Mouse (Mus musculus): ENCODE measurements around the gene Dnah2. TPM values are rescaled to one million over a fixed set of nuclear protein-coding genes. Genes with fewer than 3 reads are reported as not detected.
A peak's percentile ranks its signal among the peaks of the same experiment; 100 is the strongest.

Gene Dnah2
- polyA plus RNA-seq, 1 experiment, result 1.4 TPM

GRCm38 (mm10) chr11:69415668-69416451 lies 133.1 kb downstream of the Dnah2 start:
- peak overlapping the region; percentile 94 for H3K27ac ChIP-seq (ENCODE audit: control insufficient read depth, insufficient read depth, low read depth, low read length, poor library complexity)
- peak overlapping the region; percentile 67 for H3K4me3 ChIP-seq (replicated peaks; ENCODE audit: control insufficient read depth, low read depth, low read length)
- no peak; the same call in 1 of the 2 replicates for TF ChIP-seq POLR2A (IDR thresholded peaks at IDR 0.05; ENCODE audit: borderline replicate concordance, control insufficient read depth, low read depth, low read length)
- TF ChIP-seq CTCF (IDR thresholded peaks at IDR 0.05; ENCODE audit: control insufficient read depth, insufficient read depth, low read length), result no peak
- H3K4me1 ChIP-seq (ENCODE audit: control insufficient read depth, insufficient read depth, low read length), result peaks cover 7% of the 10 kb centered on the region; the same call in 1 of the 2 replicates
- WGBS, result 3% methylated on average over 17 of the region's 25 CpGs

- H3K4me1 ChIP-seq (ENCODE audit: control insufficient read depth, insufficient read depth, low read length), result peaks cover 7% of the 10 kb centered on the region; the same call in 1 of the 2 replicates
- peak overlapping the region; percentile 67 for H3K4me3 ChIP-seq (replicated peaks; ENCODE audit: control insufficient read depth, low read depth, low read length)
- WGBS, result 6% methylated on average over 3 of the region's 3 CpGs
- peak overlapping the region; percentile 94 for H3K27ac ChIP-seq (ENCODE audit: control insufficient read depth, insufficient read depth, low read depth, low read length, poor library complexity)
- TF ChIP-seq CTCF (IDR thresholded peaks at IDR 0.05; ENCODE audit: control insufficient read depth, insufficient read depth, low read length), result peak; percentile 11; the same call in 1 of the 2 replicates
- no peak for TF ChIP-seq POLR2A (IDR thresholded peaks at IDR 0.05; ENCODE audit: borderline replicate concordance, control insufficient read depth, low read depth, low read length)
Measured at GRCm38 (mm10) chr11:69415327-69415667, 133.6 kb downstream of the Dnah2 start.

- 37% methylated on average over 4 of the region's 4 CpGs for WGBS
- no peak for TF ChIP-seq CTCF (IDR thresholded peaks at IDR 0.05; ENCODE audit: control insufficient read depth, insufficient read depth, low read length)
- TF ChIP-seq POLR2A (IDR thresholded peaks at IDR 0.05; ENCODE audit: borderline replicate concordance, control insufficient read depth, low read depth, low read length), result no peak
- peak overlapping the region; percentile 94 for H3K27ac ChIP-seq (ENCODE audit: control insufficient read depth, insufficient read depth, low read depth, low read length, poor library complexity)
- H3K4me3 ChIP-seq (replicated peaks; ENCODE audit: control insufficient read depth, low read depth, low read length), result peak overlapping the region; percentile 67
- peaks cover 7% of the 10 kb centered on the region; the same call in 1 of the 2 replicates for H3K4me1 ChIP-seq (ENCODE audit: control insufficient read depth, insufficient read depth, low read length)
Measured at GRCm38 (mm10) chr11:69414421-69415326, 134.2 kb downstream of the Dnah2 start.

GRCm38 (mm10) chr11:69413221-69414181 lies 135.4 kb downstream of the Dnah2 start, which contains the start of gene Kdm6b:
Gene Kdm6b, minus strand, starts transcription at chr11:69413675.
- Histone ChIP-seq H3K4me1 (ENCODE audit: control insufficient read depth, insufficient read depth, low read length) (peaks cover 7% of the 10 kb centered on the region; the same call in 1 of the 2 replicates), H3K4me3 (replicated peaks; ENCODE audit: control insufficient read depth, low read depth, low read length) (peak within 1 kb of the TSS; percentile 59), H3K27ac (ENCODE audit: control insufficient read depth, insufficient read depth, low read depth, low read length, poor library complexity) (peak within 1 kb of the TSS; percentile 94)
- 29% methylated on average over 12 of the region's 12 CpGs for WGBS
- TF ChIP-seq CTCF (IDR thresholded peaks at IDR 0.05; ENCODE audit: control insufficient read depth, insufficient read depth, low read length) (no peak), POLR2A (IDR thresholded peaks at IDR 0.05; ENCODE audit: borderline replicate concordance, control insufficient read depth, low read depth, low read length) (no peak)

GRCm38 (mm10) chr11:69412548-69412947 lies 136.4 kb downstream of the Dnah2 start:
- TF ChIP-seq CTCF (IDR thresholded peaks at IDR 0.05; ENCODE audit: control insufficient read depth, insufficient read depth, low read length), result no peak
- peak overlapping the region; percentile 3 for H3K4me3 ChIP-seq (replicated peaks; ENCODE audit: control insufficient read depth, low read depth, low read length)
- H3K27ac ChIP-seq (ENCODE audit: control insufficient read depth, insufficient read depth, low read depth, low read length, poor library complexity), result no peak overlapping the region
- H3K4me1 ChIP-seq (ENCODE audit: control insufficient read depth, insufficient read depth, low read length), result peaks cover 7% of the 10 kb centered on the region; the same call in 1 of the 2 replicates
- 79% methylated on average over 7 of the region's 7 CpGs for WGBS

DNA sequence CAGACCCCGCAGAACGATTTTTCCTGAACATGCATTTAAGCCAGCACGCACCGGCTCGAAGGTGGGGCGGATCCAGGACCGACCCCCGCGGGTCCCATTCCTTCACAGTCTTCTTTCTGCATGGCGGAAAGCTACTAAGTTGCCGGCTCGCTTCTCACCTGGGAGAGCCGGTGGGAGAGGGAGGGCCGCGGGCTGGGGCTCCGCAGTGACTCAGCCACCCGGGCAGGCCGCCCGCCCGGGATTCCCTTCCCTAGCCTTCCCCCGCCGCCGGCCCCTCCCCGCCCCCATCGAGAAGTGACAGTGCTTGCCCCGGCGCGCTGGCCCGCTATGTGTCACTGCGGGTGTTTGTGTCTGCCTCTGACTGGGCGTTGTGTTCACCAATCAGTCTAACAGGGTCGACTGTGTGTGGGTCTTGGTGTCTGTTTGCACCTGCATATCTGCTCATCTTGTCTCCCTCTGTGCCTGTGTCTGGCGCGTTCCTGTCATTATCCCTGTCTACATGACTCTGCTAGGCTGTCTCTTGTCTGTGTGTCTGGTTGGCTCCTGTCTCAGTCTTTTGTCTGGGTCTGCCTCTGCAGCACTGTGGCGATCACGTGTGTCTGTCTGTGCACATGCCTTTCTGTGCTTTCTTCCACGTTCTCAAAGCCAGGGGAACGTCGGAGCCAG lies 137.2 kb downstream of the Dnah2 start:
- peak overlapping the region; percentile 96 for H3K27ac ChIP-seq (ENCODE audit: control insufficient read depth, insufficient read depth, low read depth, low read length, poor library complexity)
- peak overlapping the region; percentile 98 for H3K4me3 ChIP-seq (replicated peaks; ENCODE audit: control insufficient read depth, low read depth, low read length)
- H3K4me1 ChIP-seq (ENCODE audit: control insufficient read depth, insufficient read depth, low read length), result peaks cover 5% of the 10 kb centered on the region; the same call in 1 of the 2 replicates
- WGBS, result 3% methylated on average over 39 of the region's 39 CpGs
- no peak for TF ChIP-seq POLR2A (IDR thresholded peaks at IDR 0.05; ENCODE audit: borderline replicate concordance, control insufficient read depth, low read depth, low read length)
- no peak for TF ChIP-seq CTCF (IDR thresholded peaks at IDR 0.05; ENCODE audit: control insufficient read depth, insufficient read depth, low read length)

DNA sequence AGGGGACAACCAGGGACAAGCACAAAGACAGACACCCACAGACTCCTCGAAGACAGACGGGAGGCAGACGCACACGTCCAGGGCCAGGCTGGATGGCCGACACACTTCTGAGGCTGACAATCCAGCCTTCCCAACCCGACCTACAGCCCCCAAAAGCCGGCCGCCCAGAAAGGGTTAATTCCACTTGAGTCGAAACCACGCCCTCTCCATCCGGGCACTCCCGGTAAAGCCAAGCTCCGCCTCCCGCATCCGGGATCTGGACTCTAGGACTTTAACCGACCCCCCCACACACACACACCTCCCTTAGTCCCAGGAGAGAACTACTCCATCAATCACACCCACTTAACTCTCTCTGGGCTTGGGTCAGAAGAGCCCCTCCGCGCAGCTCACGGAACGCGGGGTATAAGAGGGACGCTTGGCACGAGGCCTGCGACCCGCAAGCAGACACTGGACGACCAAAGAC lies 137.8 kb downstream of the Dnah2 start:
- Histone ChIP-seq H3K4me3 (replicated peaks; ENCODE audit: control insufficient read depth, low read depth, low read length) (peak overlapping the region; percentile 98), H3K4me1 (ENCODE audit: control insufficient read depth, insufficient read depth, low read length) (peaks cover 5% of the 10 kb centered on the region; the same call in 1 of the 2 replicates), H3K27ac (ENCODE audit: control insufficient read depth, insufficient read depth, low read depth, low read length, poor library complexity) (peak overlapping the region; percentile 96)
- 0% methylated on average over 26 of the region's 26 CpGs for WGBS
- TF ChIP-seq POLR2A (IDR thresholded peaks at IDR 0.05; ENCODE audit: borderline replicate concordance, control insufficient read depth, low read depth, low read length) (peak; percentile 57), CTCF (IDR thresholded peaks at IDR 0.05; ENCODE audit: control insufficient read depth, insufficient read depth, low read length) (no peak)
